Mouse (Mus musculus) sigmoid colon, adult 10 weeks (tissue): ENCODE measurements around the gene Zfp575. TPM values are rescaled to one million over a fixed set of nuclear protein-coding genes. Genes with fewer than 3 reads are reported as not detected.

Experiments
- polyA plus RNA-seq: library from polyadenylated mRNA; stranded (reverse); fragments of 350-450 nt; fragmentation: Illumina TruSeq; extraction: RNeasy Lipid Tissue Mini Kit (QIAGEN cat#74804); gene quantifications from one replicate; pipeline ENCODE4 v1.2.3, GENCODE M21; 2014; ENCODE audit warnings: low read depth, low replicate concordance

Zfp575 gene
- not detected for polyA plus RNA-seq

GRCm38 (mm10) chr7:24587330-24588105, at the start of gene Zfp575, which contains the start of gene Ethe1:
Gene Zfp575 (minus strand): TSS chr7:24587641.
Gene Ethe1 (plus strand): TSS chr7:24587543.

GRCm38 (mm10) chr7:24636264-24636663, 48.8 kb upstream of the Zfp575 start, which contains the start of gene Lypd3:
Gene Lypd3 (plus strand): TSS chr7:24636550.

GRCm38 (mm10) chr7:24610144-24610878, 22.9 kb upstream of the Zfp575 start, which contains the start of gene Phldb3:
Gene Phldb3 (plus strand): TSS chr7:24610763.

GRCm38 (mm10) chr7:24546068-24546614, 41.3 kb downstream of the Zfp575 start, which contains the start of the genes Pinlyp and Xrcc1:
Gene Pinlyp (minus strand): TSS chr7:24546118.
Gene Xrcc1 (plus strand): TSS chr7:24546289.

Other genes with a start within 250 kb of the Zfp575 start
- not detected for gene Lypd5, start 238.4 kb downstream of the Zfp575 start, polyA plus RNA-seq
- gene Kcnn4, start 217.4 kb downstream of the Zfp575 start, polyA plus RNA-seq: 1.0 TPM
- gene Smg9, start 188.0 kb downstream of the Zfp575 start, polyA plus RNA-seq: not detected
- gene Irgc1, start 135.3 kb downstream of the Zfp575 start, polyA plus RNA-seq: not detected
- 1.7 TPM for gene Plaur, start 125.2 kb downstream of the Zfp575 start, polyA plus RNA-seq
- gene Cadm4, start 105.6 kb downstream of the Zfp575 start, polyA plus RNA-seq: 0.19 TPM
- not detected for gene Zfp428, start 80.6 kb downstream of the Zfp575 start, polyA plus RNA-seq
- not detected for gene AC161166.1, start 75.2 kb downstream of the Zfp575 start, polyA plus RNA-seq
- gene Irgq, start 57.0 kb downstream of the Zfp575 start, polyA plus RNA-seq: 7.1 TPM
- not detected for gene Pinlyp, start 41.5 kb downstream of the Zfp575 start, polyA plus RNA-seq
- gene Xrcc1, start 41.4 kb downstream of the Zfp575 start, polyA plus RNA-seq: 1.5 TPM
- gene Ethe1, start 98 bp downstream of the Zfp575 start, polyA plus RNA-seq: 15.0 TPM
- not detected for gene Phldb3, start 23.1 kb upstream of the Zfp575 start, polyA plus RNA-seq
- gene Lypd3, start 48.9 kb upstream of the Zfp575 start, polyA plus RNA-seq: not detected
- not detected for gene Tex101, start 89.0 kb upstream of the Zfp575 start, polyA plus RNA-seq
- not detected for gene BC049730, start 121.6 kb upstream of the Zfp575 start, polyA plus RNA-seq
- gene Gm4763, start 139.3 kb upstream of the Zfp575 start, polyA plus RNA-seq: not detected
- gene Cd177, start 172.7 kb upstream of the Zfp575 start, polyA plus RNA-seq: 7.5 TPM
- 116 TPM for gene Ceacam10, start 189.6 kb upstream of the Zfp575 start, polyA plus RNA-seq